Mouse (Mus musculus) erythroblast, embryonic 14.5 days (primary cell): ENCODE results near the gene Cd52.

ENCODE experiments used
- GATA1 ChIP-seq: IDR thresholded peaks from 2 replicates; pipeline ENCODE4 v1.6.1; 2012; ENCODE audit warnings: low read length, inconsistent platforms, mixed read lengths
- TAL1 ChIP-seq: IDR thresholded peaks from 3 replicates; pipeline ENCODE4 v1.6.1; 2012; ENCODE audit warnings: low read length, inconsistent platforms, mixed read lengths

DNA sequence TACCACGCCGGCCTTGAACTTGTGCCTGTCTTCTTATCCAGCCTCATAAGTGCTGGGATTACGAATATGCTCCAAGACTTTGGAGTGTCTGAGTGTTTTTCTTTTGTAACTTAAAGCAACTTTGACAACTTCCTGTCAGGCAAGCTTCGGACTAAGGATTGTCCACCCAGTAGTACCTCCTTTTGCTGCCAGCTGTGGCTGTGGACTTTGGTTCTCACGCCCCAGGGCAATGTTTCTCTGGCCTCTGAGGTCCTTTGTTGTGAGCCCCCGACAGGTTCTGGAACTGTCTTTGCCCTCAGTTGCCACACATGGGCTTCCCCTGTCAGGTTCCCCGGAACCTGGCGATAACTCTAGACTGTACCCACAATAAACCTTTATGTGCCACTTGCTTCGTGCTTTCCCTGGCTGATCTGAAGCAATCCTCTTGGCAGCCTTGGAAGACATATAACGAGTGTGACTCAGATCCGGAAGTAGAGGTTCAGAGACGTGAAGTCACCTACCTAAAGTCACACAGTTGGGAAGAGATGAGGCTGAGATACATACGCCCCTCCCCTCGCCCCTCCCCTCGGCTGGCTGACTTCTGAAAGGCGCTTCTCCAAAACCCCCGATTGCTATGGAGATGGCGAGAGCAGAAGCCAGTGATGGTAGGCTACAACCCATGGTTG is 33.6 kb downstream of the Cd52 start:
- TF ChIP-seq TAL1: no peak
- no peak for TF ChIP-seq GATA1
